Mouse (Mus musculus): Measurements from ENCODE around the gene Phf5a. TPM values are rescaled to one million over a fixed set of nuclear protein-coding genes. Genes with fewer than 3 reads are reported as not detected.

Phf5a gene
- polyA plus RNA-seq, 1 experiment: 95.3 TPM

GRCm38 (mm10) chr15:81886795-81887550 lies 15.3 kb upstream of the Phf5a start:
- TF ChIP-seq REST (IDR thresholded peaks at IDR 0.05; ENCODE audit: insufficient read depth, insufficient read length): no peak
- no peak for TF ChIP-seq MYOD1 (IDR thresholded peaks at IDR 0.05; ENCODE audit: control insufficient read depth in 1 of 3, insufficient read length in 2 of 3, low read depth in 2 of 3)
- no peak for TF ChIP-seq MAX (IDR thresholded peaks at IDR 0.05; ENCODE audit: low read depth)
- TF ChIP-seq SRF (IDR thresholded peaks at IDR 0.05; ENCODE audit: control insufficient read depth, insufficient read length, low read depth): no peak
- TF ChIP-seq POLR2AphosphoS2 (IDR thresholded peaks at IDR 0.05; ENCODE audit: insufficient read length, low read depth): no peak
- H3K79me2 ChIP-seq (ENCODE audit: control insufficient read depth, insufficient read depth): peaks cover 68% of the 10 kb centered on the region
- no peak overlapping the region for H3K4me3 ChIP-seq
- H3K27me3 ChIP-seq (ENCODE audit: control insufficient read depth, insufficient read depth, insufficient read length): no peaks in the 10 kb centered on the region
- H3ac ChIP-seq (ENCODE audit: control insufficient read depth, insufficient read length): no peak overlapping the region
- peaks cover 57% of the 10 kb centered on the region for H3K36me3 ChIP-seq (ENCODE audit: control insufficient read depth, insufficient read depth)
- H3K4me2 ChIP-seq (ENCODE audit: low read depth): no peak overlapping the region

- Histone ChIP-seq H3K36me3 (ENCODE audit: control insufficient read depth, insufficient read depth) (peaks cover 48% of the 10 kb centered on the region), H3K27me3 (ENCODE audit: control insufficient read depth, insufficient read depth, insufficient read length) (no peaks in the 10 kb centered on the region), H3K4me2 (ENCODE audit: low read depth) (no peak overlapping the region), H3K4me3 (no peak overlapping the region), H3K79me2 (ENCODE audit: control insufficient read depth, insufficient read depth) (peaks cover 83% of the 10 kb centered on the region), H3ac (ENCODE audit: control insufficient read depth, insufficient read length) (no peak overlapping the region)
- TF ChIP-seq REST (IDR thresholded peaks at IDR 0.05; ENCODE audit: insufficient read depth, insufficient read length): no peak
- TF ChIP-seq E2F4 (IDR thresholded peaks at IDR 0.05; ENCODE audit: insufficient read depth): no peak
- TF ChIP-seq MAX (IDR thresholded peaks at IDR 0.05; ENCODE audit: low read depth): no peak
- TF ChIP-seq CEBPB (IDR thresholded peaks at IDR 0.05; ENCODE audit: insufficient read depth, poor library complexity, severe bottlenecking): no peak
These were observed 13.8 kb upstream of the Phf5a start for GRCm38 (mm10) chr15:81885418-81885934.

GRCm38 (mm10) chr15:81882348-81882747 lies 10.6 kb upstream of the Phf5a start:
- Histone ChIP-seq H3K36me3 (ENCODE audit: control insufficient read depth, insufficient read depth) (peaks cover 27% of the 10 kb centered on the region), H3K4me3 (no peak overlapping the region), H3K4me2 (ENCODE audit: low read depth) (no peak overlapping the region), H3K27me3 (ENCODE audit: control insufficient read depth, insufficient read depth, insufficient read length) (no peaks in the 10 kb centered on the region), H3ac (ENCODE audit: control insufficient read depth, insufficient read length) (no peak overlapping the region), H3K79me2 (ENCODE audit: control insufficient read depth, insufficient read depth) (peaks cover 99% of the 10 kb centered on the region)
- TF ChIP-seq POLR2AphosphoS2 (IDR thresholded peaks at IDR 0.05; ENCODE audit: insufficient read length, low read depth) (no peak), MAX (IDR thresholded peaks at IDR 0.05; ENCODE audit: low read depth) (no peak), E2F4 (IDR thresholded peaks at IDR 0.05; ENCODE audit: insufficient read depth) (no peak), TCF12 (IDR thresholded peaks at IDR 0.05; ENCODE audit: insufficient read depth, poor library complexity, severe bottlenecking) (no peak), MYOD1 (IDR thresholded peaks at IDR 0.05; ENCODE audit: control insufficient read depth in 1 of 3, insufficient read length in 2 of 3, low read depth in 2 of 3) (no peak), USF1 (IDR thresholded peaks at IDR 0.05; ENCODE audit: low read depth) (no peak), SRF (IDR thresholded peaks at IDR 0.05; ENCODE audit: control insufficient read depth, insufficient read length, low read depth) (no peak), POLR2A (IDR thresholded peaks at IDR 0.05; ENCODE audit: insufficient read length, low read depth) (no peak), TCF3 (IDR thresholded peaks at IDR 0.05; ENCODE audit: insufficient read length, low read depth) (no peak), REST (IDR thresholded peaks at IDR 0.05; ENCODE audit: insufficient read depth, insufficient read length) (no peak)

GRCm38 (mm10) chr15:81879531-81880401 lies 8.1 kb upstream of the Phf5a start:
- Histone ChIP-seq H3ac (ENCODE audit: control insufficient read depth, insufficient read length) (no peak overlapping the region), H3K36me3 (ENCODE audit: control insufficient read depth, insufficient read depth) (peaks cover 27% of the 10 kb centered on the region), H3K79me2 (ENCODE audit: control insufficient read depth, insufficient read depth) (peaks cover 98% of the 10 kb centered on the region), H3K4me3 (no peak overlapping the region), H3K27me3 (ENCODE audit: control insufficient read depth, insufficient read depth, insufficient read length) (no peaks in the 10 kb centered on the region), H3K4me2 (ENCODE audit: low read depth) (no peak overlapping the region)
- TF ChIP-seq SRF (IDR thresholded peaks at IDR 0.05; ENCODE audit: control insufficient read depth, insufficient read length, low read depth) (no peak), POLR2AphosphoS2 (IDR thresholded peaks at IDR 0.05; ENCODE audit: insufficient read length, low read depth) (no peak), USF1 (IDR thresholded peaks at IDR 0.05; ENCODE audit: low read depth) (no peak), CEBPB (IDR thresholded peaks at IDR 0.05; ENCODE audit: insufficient read depth, poor library complexity, severe bottlenecking) (no peak), MYOG (IDR thresholded peaks at IDR 0.05; ENCODE audit: control insufficient read depth in 1 of 3, insufficient read depth in 1 of 3, insufficient read length in 2 of 3, low read depth in 2 of 3) (no peak)

All from myocyte (in vitro differentiated cells).